Mouse (Mus musculus) forebrain, embryonic 14.5 days (tissue): ENCODE results near the gene Prdm9. TPM values are rescaled to one million over a fixed set of nuclear protein-coding genes. Genes with fewer than 3 reads are reported as not detected.

Experiments used
- polyA plus RNA-seq: library from polyadenylated mRNA; unstranded; fragments of >200 nt; fragmentation: Nextera tagmentation; extraction: Ambion mirVana; gene quantifications from 2 replicates; pipeline ENCODE4 v1.2.1, GENCODE M21; 2014

Prdm9 gene
- polyA plus RNA-seq, 1 experiment from 2014 or later: 0.77 TPM

Other genes starting within 250 kb of the Prdm9 start
- 24.3 and 29.4 TPM in 2 replicates for gene Dll1, start 187.5 kb downstream of the Prdm9 start, polyA plus RNA-seq
- 36.0 and 45.3 TPM in 2 replicates for gene Fam120b, start 168.2 kb downstream of the Prdm9 start, polyA plus RNA-seq
- 283 and 324 TPM in 2 replicates for gene Psmb1, start 64.6 kb downstream of the Prdm9 start, polyA plus RNA-seq
- 77.2 and 82.5 TPM in 2 replicates for gene Tbp, start 64.5 kb downstream of the Prdm9 start, polyA plus RNA-seq
- 64.4 and 68.5 TPM in 2 replicates for gene Pdcd2, start 37.1 kb downstream of the Prdm9 start, polyA plus RNA-seq
- 17.2 and 21.5 TPM in 2 replicates for gene Chd1, start 140.6 kb upstream of the Prdm9 start, polyA plus RNA-seq